Mouse (Mus musculus) neutrophil, adult 65 days (primary cell): ENCODE data around the gene Olfr531. TPM values are rescaled to one million over a fixed set of nuclear protein-coding genes. Genes with fewer than 3 reads are reported as not detected.

ENCODE experiments used
- total RNA-seq: library from RNA; stranded (reverse); gene quantifications from 2 replicates; pipeline ENCODE4 v1.2.4, GENCODE M21; 2023

The Olfr531 gene
- total RNA-seq, result not detected in 2 replicates

GRCm38 (mm10) chr7:140402818-140403217, at the start of gene Olfr531:
Gene Olfr531 (minus strand): TSS chr7:140402918.

GRCm38 (mm10) chr7:140421539-140421938, 18.8 kb upstream of the Olfr531 start, which contains the start of gene Olfr532:
Gene Olfr532 (minus strand): TSS chr7:140421639.

GRCm38 (mm10) chr7:140376231-140376630, 26.5 kb downstream of the Olfr531 start, which contains the start of gene Olfr530:
Gene Olfr530 (minus strand): TSS chr7:140376331.

GRCm38 (mm10) chr7:140361571-140361970, 41.1 kb downstream of the Olfr531 start, which contains the start of gene Olfr60:
Gene Olfr60 (minus strand): TSS chr7:140361671.

Other genes with a start within 250 kb of the Olfr531 start
- not detected in 2 replicates for gene Sprn, start 248.0 kb downstream of the Olfr531 start, total RNA-seq
- gene Olfr522, start 238.2 kb downstream of the Olfr531 start, total RNA-seq, result not detected in 2 replicates
- not detected in 2 replicates for gene Olfr523, start 229.7 kb downstream of the Olfr531 start, total RNA-seq
- not detected in 2 replicates for gene Olfr524, start 197.0 kb downstream of the Olfr531 start, total RNA-seq
- gene Cd163l1, start 184.7 kb downstream of the Olfr531 start, total RNA-seq, result not detected in 2 replicates
- not detected in 2 replicates for gene 5830411N06Rik, start 155.6 kb downstream of the Olfr531 start, total RNA-seq
- gene Olfr525, start 82.1 kb downstream of the Olfr531 start, total RNA-seq, result not detected in 2 replicates
- gene Olfr527, start 68.9 kb downstream of the Olfr531 start, total RNA-seq, result not detected in 2 replicates
- gene Olfr60, start 41.2 kb downstream of the Olfr531 start, total RNA-seq, result not detected in 2 replicates
- not detected in 2 replicates for gene Olfr530, start 26.6 kb downstream of the Olfr531 start, total RNA-seq
- gene Olfr532, start 18.7 kb upstream of the Olfr531 start, total RNA-seq, result not detected in 2 replicates
- gene Olfr533, start 60.5 kb upstream of the Olfr531 start, total RNA-seq, result not detected in 2 replicates
- gene Olfr535, start 81.3 kb upstream of the Olfr531 start, total RNA-seq, result not detected in 2 replicates
- gene Olfr536, start 104.5 kb upstream of the Olfr531 start, total RNA-seq, result not detected in 2 replicates
- not detected in 2 replicates for gene Olfr538, start 165.0 kb upstream of the Olfr531 start, total RNA-seq
- 0.06 TPM in 1 of 2 replicates, not detected in the other for gene Olfr46, start 198.4 kb upstream of the Olfr531 start, total RNA-seq
- not detected in 2 replicates for gene Olfr61, start 226.1 kb upstream of the Olfr531 start, total RNA-seq
- not detected in 2 replicates for gene Olfr53, start 243.5 kb upstream of the Olfr531 start, total RNA-seq